Mouse (Mus musculus) G1E-ER4 (cell line): ENCODE data around the gene Mex3d. TPM values are rescaled to one million over a fixed set of nuclear protein-coding genes. Genes with fewer than 3 reads are reported as not detected.

Source experiments
- GATA1 ChIP-seq: IDR thresholded peaks from one replicate; pipeline ENCODE4 v1.8.0; 2012; ENCODE audit warnings: low read length, inconsistent platforms
- polyA plus RNA-seq: library from polyadenylated mRNA; stranded (reverse); fragments of >175 nt; gene quantifications from 2 replicates; pipeline ENCODE4 v1.2.3, GENCODE M21; 2012

Gene Mex3d
- 44.6 and 53.8 TPM in 2 replicates for polyA plus RNA-seq

- TF ChIP-seq GATA1, result no peak
These were observed at the start of gene Mex3d for GRCm38 (mm10) chr10:80387522-80387959. Gene Mex3d, minus strand, starts transcription at chr10:80387659.

GRCm38 (mm10) chr10:80436276-80436675, 48.8 kb upstream of the Mex3d start:
- TF ChIP-seq GATA1, result no peak

- TF ChIP-seq GATA1, result no peak
These were observed 48.3 kb upstream of the Mex3d start for GRCm38 (mm10) chr10:80435764-80436163.

- no peak for TF ChIP-seq GATA1
These were observed 47.4 kb upstream of the Mex3d start for GRCm38 (mm10) chr10:80434823-80435222.

GRCm38 (mm10) chr10:80434233-80434592, 46.8 kb upstream of the Mex3d start:
- TF ChIP-seq GATA1, result no peak

- peak; percentile 53 for TF ChIP-seq GATA1
These were observed 46.2 kb upstream of the Mex3d start, which contains the start of gene Tcf3 for GRCm38 (mm10) chr10:80433513-80434232. Gene Tcf3, minus strand, starts transcription at chr10:80433647.

- no peak for TF ChIP-seq GATA1
These were observed 45.6 kb upstream of the Mex3d start for GRCm38 (mm10) chr10:80432936-80433512.

GRCm38 (mm10) chr10:80432387-80432785, 44.9 kb upstream of the Mex3d start:
- no peak for TF ChIP-seq GATA1

GRCm38 (mm10) chr10:80431570-80432386, 44.3 kb upstream of the Mex3d start:
- no peak for TF ChIP-seq GATA1

GRCm38 (mm10) chr10:80430375-80430980, 43.0 kb upstream of the Mex3d start:
- no peak for TF ChIP-seq GATA1

- TF ChIP-seq GATA1, result no peak
These were observed 42.3 kb upstream of the Mex3d start for GRCm38 (mm10) chr10:80429800-80430199.

GRCm38 (mm10) chr10:80425041-80425440, 37.6 kb upstream of the Mex3d start:
- no peak for TF ChIP-seq GATA1

- TF ChIP-seq GATA1, result no peak
These were observed 36.1 kb upstream of the Mex3d start for GRCm38 (mm10) chr10:80423562-80423961.

- TF ChIP-seq GATA1, result no peak
These were observed 34.4 kb upstream of the Mex3d start for GRCm38 (mm10) chr10:80421651-80422472.

- TF ChIP-seq GATA1, result no peak
These were observed 33.7 kb upstream of the Mex3d start for GRCm38 (mm10) chr10:80421208-80421607.
